Mouse (Mus musculus) thymus, postnatal 10 days (tissue): ENCODE results near the gene Hipk2.

Experiments used
- DNase-seq, 2 experiments: peaks; one replicate each; pipeline ENCODE4 v3.0.0; 2021; ENCODE audit warnings: low spot score in 2 of 2

Hipk2 gene

GRCm38 (mm10) chr6:38876071-38876911 lies at the start of gene Hipk2:
TSS of gene Hipk2 (minus strand) at chr6:38876165.
- peak; percentile 69 to 73 for DNase-seq

GRCm38 (mm10) chr6:38925719-38926118 lies 49.8 kb upstream of the Hipk2 start:
- peak in 1 of 2 experiments; percentile 13 for DNase-seq

GRCm38 (mm10) chr6:38923870-38924817 lies 48.2 kb upstream of the Hipk2 start:
- no peak for DNase-seq

- DNase-seq = no peak
Measured at GRCm38 (mm10) chr6:38923450-38923849, 47.5 kb upstream of the Hipk2 start.

GRCm38 (mm10) chr6:38922517-38922916 lies 46.6 kb upstream of the Hipk2 start:
- DNase-seq = no peak

GRCm38 (mm10) chr6:38921810-38922116 lies 45.8 kb upstream of the Hipk2 start:
- DNase-seq = no peak

GRCm38 (mm10) chr6:38921095-38921809 lies 45.3 kb upstream of the Hipk2 start:
- no peak for DNase-seq

GRCm38 (mm10) chr6:38920141-38920540 lies 44.2 kb upstream of the Hipk2 start:
- no peak for DNase-seq

- DNase-seq = no peak
Measured at GRCm38 (mm10) chr6:38919135-38919740, 43.3 kb upstream of the Hipk2 start.

- no peak for DNase-seq
Measured at GRCm38 (mm10) chr6:38918728-38919127, 42.8 kb upstream of the Hipk2 start.

- no peak for DNase-seq
Measured at GRCm38 (mm10) chr6:38917415-38917814, 41.5 kb upstream of the Hipk2 start.

GRCm38 (mm10) chr6:38916571-38916970 lies 40.6 kb upstream of the Hipk2 start:
- DNase-seq = no peak

GRCm38 (mm10) chr6:38915776-38916175 lies 39.8 kb upstream of the Hipk2 start:
- DNase-seq = no peak

- DNase-seq = no peak
Measured at GRCm38 (mm10) chr6:38914181-38914580, 38.2 kb upstream of the Hipk2 start.

GRCm38 (mm10) chr6:38913386-38914042 lies 37.5 kb upstream of the Hipk2 start:
- DNase-seq = no peak

GRCm38 (mm10) chr6:38912845-38913244 lies 36.9 kb upstream of the Hipk2 start:
- DNase-seq = no peak

GRCm38 (mm10) chr6:38912121-38912660 lies 36.2 kb upstream of the Hipk2 start:
- DNase-seq = no peak

GRCm38 (mm10) chr6:38910828-38911559 lies 35.0 kb upstream of the Hipk2 start:
- peak; percentile 21 to 56 for DNase-seq

- DNase-seq = no peak
Measured at GRCm38 (mm10) chr6:38908401-38908800, 32.4 kb upstream of the Hipk2 start.

- no peak for DNase-seq
Measured at GRCm38 (mm10) chr6:38906005-38906404, 30.0 kb upstream of the Hipk2 start.
